Mouse (Mus musculus): ENCODE results near the gene Tm6sf2. TPM values are rescaled to one million over a fixed set of nuclear protein-coding genes. Genes with fewer than 3 reads are reported as not detected.
"Not testable (repeated sequence)": the region's sequence is repeated elsewhere in the genome, so short reads cannot be mapped to it uniquely, and the experiment has no call there.

The Tm6sf2 gene
- total RNA-seq (2021): under 1 TPM; 0.77 to 0.94 TPM

DNA sequence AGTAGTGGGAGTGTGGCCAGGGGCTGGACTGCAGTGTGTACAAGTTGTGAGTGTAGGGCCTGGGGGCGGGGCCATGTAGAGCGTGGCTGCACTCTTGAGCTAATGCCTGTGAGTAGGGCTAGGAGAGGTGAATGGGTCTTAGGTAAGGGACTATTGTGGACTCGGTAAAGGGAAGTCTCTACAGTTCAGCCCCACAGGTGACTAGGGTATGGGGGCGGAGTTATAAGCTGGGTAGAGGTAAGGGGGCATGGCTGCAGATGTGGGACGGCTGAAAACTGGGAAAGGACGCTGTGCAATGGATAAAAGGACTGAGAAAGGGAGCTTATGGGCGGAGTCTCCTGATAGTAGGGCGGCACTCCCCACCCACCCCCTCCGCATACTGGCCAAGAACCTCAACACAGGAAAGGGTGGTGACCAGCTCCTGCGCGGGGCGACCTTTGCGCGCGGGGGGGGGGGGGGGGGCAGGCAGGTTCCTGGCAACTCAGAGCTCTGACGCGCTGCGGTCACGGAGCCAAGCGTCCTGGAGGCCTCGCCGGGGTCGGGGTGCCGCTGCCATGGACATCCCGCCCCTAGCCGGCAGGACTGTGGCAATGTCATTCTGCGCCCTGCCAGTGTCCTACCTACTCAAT lies at the start of gene Tm6sf2:
Gene Tm6sf2, plus strand, starts transcription at position 484 of the 629 bp plus-strand sequence.
- intact Hi-C loops (cut with DNase I): no loop called here
- peak; percentile 51 to 60 for DNase-seq

DNA sequence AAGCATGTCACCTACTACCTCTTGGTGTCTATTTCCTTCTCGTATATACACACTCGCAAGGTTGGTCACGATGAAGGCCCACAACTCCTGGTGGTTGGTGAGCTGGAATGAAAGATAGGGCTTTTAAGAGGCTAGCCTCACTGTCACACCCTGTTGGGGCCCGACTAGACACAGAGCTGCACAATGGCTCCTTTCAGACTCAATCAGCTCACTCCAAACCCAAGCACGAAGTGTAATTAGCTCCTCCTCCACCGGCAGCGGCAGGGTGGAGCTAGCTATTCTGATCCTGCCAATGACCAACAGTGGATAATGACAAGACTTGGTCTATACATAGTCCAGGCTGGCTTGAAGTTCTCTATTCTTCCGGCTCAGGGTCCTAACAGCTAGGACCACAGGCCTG lies 49.1 kb upstream of the Tm6sf2 start:
- intact Hi-C loops (cut with DNase I): no loop called here
- no peak for DNase-seq

DNA sequence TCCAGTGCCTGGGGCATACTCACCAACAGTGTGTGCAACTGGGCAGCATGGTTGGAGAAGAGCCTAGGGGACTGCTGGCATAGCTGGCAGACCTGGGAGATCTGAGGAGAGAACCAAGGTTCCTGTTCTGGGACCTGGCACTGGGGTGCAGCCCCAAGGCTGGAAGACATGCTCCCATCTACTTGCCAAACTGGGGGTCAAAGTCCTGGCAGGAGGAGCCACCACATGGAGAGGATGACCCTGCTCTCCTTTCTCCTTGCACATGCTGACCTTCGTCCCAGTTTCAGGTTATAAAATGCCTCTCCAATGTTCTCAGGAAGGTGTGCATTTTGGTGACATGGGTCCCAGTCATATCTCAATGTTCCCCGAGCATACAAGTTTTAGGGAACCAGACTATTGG lies 46.6 kb upstream of the Tm6sf2 start:
- no peak for DNase-seq
- intact Hi-C loops (cut with DNase I): no loop called here

DNA sequence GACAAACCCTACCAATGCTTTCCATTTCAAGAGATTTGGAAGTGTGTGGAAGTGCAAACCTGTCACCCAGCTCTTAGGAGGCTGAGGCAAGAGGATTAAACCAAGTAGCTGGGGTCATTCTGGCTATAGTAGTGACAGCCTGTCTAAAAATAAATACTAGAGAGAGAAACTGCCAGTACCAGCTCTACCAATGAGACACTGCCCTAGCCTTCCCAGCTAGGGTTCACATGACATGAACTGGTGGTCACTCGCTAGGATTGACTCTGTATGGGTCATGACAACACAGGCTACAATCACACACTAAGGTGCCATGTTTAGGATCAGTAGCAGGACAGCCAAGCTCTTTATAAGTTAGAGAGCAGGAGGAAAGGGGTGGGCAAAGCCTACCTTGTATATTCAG lies 42.5 kb upstream of the Tm6sf2 start:
- intact Hi-C loops (cut with DNase I): no loop called here
- DNase-seq: no peak

DNA sequence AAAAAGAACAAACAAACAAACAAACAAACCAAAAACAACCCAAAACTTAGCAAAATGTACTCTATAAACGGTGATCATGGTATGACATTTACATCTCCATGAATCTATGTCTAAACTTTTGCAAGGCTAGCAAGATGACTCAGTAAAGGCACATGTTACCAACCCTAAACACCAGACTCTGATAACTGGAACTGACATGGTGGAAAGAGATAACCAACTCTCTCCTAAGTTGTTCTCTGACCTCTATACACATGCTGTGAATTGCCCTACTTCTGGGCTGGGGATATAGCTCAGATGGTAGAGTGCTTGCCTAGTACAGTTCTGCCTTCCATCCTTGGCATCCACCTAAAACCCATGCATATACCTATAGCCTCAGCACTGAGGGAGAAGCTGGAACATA lies 34.7 kb upstream of the Tm6sf2 start:
- DNase-seq: no peak
- intact Hi-C loops (cut with DNase I): no loop called here

DNA sequence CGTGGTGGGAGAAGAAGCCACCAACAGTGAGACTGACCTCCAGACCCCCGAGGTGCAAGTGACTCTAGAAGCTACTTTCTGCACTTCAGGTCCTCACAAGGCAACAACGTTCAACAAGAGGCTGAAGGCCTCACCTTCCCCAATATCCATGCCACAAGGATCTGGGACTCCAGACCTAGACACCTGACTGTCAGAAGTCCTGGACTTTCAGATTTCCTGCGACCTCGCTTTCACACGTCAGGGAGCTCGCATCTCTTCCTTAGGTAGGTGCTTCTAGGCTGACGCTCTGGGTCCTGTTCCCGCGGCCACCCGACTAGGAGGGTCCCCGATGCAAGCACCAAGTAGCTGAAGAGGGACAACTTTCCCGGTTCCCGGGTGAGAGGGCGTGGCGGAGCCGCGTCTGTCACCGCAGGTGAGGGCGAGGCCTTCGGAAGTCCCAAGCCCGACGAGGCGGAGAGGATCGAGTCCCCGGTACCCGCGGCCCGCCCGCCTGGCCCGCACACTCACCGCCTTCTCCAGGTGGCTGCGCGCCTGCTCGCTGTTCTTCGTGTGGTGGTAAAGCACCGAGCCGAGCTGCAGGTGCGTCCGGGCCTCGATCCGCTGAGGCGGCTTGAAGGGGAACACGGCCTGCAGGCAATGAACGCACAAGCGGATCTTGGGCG lies 30.7 kb upstream of the Tm6sf2 start:
- intact Hi-C loops (cut with DNase I): loop anchor here (2.0 kb wide), 1 partner anchor 45 kb away; the partner anchor contains the start of gene Gatad2a
- DNase-seq: no peak

DNA sequence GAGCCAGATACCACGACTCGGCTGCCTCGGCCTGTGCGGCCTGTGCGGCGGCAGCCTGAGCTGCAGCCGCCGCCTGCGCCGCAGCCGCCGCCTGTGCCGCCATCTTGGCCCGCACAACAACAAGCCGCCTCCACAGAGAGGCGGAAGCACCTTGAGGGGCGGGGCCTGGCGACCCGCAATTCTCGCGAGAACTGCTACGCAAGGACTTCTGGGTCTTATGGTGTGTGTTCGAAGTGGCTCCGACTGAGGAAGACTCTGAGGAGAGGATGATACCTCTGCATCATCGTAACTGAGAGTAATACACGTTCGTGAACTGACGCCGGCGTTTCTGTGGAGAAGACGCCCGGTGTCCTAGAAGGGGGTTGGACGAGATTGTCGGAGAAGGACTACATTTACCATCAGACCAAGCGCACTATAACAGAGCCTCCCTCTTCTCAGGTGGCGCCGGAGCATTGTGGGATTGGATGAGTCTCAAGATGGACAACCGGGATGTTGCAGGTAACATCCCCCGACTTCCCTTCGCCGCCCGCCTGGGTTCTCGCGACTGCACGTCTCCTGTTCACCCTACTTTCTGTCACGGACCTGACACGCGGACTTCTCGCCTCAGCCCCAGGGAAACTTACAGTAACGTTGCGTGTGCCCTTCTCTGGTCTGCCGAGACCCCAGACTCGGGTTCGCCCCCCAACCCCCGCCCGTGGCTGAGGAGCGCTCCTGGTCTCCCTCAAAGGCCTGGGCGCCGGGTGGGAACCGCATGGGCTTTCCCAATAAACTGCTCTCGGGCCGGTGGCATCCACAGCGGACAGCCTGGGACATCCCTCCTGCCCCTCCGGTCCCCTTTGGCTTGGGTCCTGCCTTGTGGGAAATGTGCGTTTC lies 29.9 kb upstream of the Tm6sf2 start, which contains the start of the genes Mau2 and Sugp1:
Gene Mau2, minus strand, starts transcription at position 152 of the 873 bp plus-strand sequence.
Gene Sugp1, plus strand, starts transcription at position 231 of the 873 bp plus-strand sequence.
- intact Hi-C loops (cut with DNase I): loop anchor here (2.0 kb wide), 1 partner anchor 46 kb away; the partner anchor contains the start of gene Gatad2a
- peak; percentile 98 for DNase-seq

DNA sequence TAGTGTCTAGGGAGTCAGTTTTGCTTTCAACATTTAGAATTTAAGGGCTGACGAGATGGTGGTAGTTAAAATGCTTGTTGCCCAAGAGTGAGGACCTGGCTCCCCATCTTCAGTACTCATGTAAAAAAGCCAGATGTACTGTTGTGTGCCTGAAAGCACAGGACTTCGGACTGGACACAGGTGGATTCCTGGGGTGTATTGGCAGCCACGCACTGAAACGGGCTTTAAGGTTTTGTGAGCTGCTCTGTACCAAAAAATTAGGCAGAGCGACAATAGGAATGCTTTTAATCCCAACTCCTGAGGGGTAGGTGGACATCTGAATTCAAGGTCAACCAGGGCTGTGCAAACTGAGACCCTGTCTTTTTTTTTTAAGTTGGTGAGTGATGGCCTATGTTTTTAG lies 28.7 kb upstream of the Tm6sf2 start:
- DNase-seq: no peak
- intact Hi-C loops (cut with DNase I): loop anchor here (2.0 kb wide), 1 partner anchor 47 kb away; the partner anchor contains the start of gene Gatad2a

DNA sequence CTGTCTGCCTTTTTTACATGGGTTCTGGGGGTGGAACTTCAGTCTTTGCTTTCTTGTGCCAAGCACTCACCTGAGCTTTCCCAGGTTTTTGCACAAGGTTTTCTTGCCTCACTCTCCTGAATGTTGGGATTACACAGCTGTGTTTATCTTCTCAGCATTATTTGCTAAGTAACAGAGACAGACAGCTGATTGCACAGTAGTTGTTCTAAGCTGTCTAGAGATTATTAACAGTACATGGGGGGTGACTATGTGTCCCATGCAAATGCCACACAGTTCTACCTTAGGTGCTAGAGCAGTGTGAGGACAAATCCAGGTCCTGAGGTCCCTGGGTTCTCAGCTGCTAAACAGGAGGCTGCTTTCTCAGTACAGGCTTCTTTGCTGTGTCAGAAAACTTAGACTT lies 23.1 kb upstream of the Tm6sf2 start:
- intact Hi-C loops (cut with DNase I): loop anchor here (5.0 kb wide), 1 partner anchor 78 kb away; no protein-coding TSS in a partner anchor
- no peak for DNase-seq

DNA sequence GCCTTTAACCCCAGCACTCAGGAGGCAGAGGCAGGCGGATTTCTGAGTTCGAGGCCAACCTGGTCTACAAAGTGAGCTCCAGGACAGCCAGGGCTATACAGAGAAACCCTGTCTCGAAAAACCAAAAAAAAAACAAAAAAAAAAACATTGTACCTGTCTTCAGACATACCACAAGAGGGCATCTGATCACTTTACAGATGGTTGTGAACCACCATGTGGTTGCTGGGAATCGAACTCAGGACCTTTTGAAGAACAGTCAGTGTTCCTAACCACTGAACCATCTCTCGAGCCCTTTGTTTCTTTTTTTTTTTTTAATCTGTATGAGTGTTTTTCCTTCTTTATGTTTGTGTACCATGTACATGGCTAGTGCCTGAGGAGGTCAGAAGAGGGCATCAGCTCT lies 22.3 kb upstream of the Tm6sf2 start:
- intact Hi-C loops (cut with DNase I); DNase-seq: not testable (repeated sequence)

DNA sequence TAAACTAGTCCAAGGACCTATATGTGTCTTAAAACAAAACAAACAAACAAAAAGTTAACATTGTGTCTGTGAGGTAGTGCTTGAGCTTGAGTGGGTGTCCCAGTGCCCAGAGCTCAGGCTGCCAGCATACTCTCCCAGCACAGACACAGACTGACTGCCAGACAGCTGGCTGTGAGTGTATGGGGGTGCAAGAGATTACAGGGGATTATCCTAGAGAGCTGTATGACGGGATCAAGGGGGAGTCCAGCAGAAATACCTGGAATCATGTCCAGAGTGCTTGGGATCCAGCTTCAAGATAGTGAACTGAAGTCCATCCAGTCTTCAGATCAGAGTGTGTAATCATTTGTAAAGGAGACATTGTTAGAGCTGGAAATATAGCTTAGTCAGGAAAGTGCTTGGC lies 15.0 kb upstream of the Tm6sf2 start:
- DNase-seq: no peak
- intact Hi-C loops (cut with DNase I): no loop called here

DNA sequence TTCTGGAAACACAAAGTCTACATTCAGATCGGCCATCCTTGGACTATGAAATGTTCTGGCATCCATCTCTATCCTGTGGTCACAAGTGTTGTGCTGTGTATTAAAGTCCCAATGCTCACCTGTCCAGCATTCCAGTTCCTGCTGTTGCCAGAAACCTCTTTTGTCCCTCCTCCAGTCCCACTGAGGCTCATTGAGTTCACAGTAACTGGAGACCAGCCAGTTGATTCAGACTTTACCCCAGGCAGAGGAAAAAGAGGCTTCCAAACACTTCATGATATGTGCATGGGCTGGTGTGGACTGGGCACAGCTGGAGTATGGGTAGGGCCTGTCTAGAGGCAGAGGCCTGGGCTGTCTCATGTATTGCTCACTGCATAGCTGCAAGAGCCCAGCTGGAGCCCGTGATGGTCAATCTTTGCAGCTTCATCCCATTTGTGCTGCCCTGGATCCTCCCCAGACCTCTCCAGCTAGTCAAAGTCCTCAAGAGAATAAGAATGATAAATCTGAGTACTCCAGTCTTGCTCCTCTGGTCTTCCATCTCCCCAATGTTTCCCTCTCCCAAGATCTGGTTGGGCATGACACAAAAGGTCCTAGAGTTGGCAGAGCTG lies 786 bp upstream of the Tm6sf2 start:
- no peak for DNase-seq
- intact Hi-C loops (cut with DNase I): no loop called here

DNA sequence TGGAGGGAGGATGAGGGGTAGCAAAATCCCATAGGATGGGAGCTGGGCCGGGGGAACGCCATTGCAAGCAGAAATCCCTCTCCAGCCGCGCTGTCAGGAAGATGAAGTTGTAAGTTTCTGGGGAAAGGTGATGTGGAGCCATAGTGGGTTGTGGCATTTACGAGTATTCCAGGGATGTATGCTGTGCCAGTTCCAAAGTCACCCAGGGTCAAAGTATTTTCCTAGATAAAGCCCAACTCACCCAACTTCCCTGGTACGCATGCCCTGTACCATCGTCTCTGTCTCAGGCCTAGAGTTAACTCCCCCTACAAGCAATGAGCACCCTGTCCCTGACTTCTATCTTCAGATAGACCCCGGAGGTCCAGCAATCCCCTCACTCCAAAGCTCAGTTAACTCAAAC lies 396 bp downstream of the Tm6sf2 start:
- intact Hi-C loops (cut with DNase I): no loop called here
- no peak for DNase-seq

DNA sequence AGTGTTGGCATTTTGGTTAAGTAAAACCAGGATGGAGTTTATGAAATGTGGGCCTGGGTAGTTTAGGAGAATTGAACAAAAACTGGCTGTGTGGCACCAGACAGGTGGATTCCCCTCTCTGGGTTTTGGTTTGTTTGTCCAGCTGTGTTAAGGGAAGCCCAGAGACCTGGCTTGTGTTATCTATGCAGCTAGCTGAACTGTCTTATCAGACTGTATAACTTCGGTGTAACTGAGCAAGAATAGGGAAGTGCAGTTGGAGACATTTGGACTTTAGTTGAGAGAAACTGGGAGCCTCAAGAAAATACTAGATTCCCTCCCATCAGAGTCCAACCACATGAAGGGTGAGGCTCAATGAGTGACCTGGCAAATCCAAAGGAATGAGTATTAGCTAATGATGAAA lies 958 bp downstream of the Tm6sf2 start:
- intact Hi-C loops (cut with DNase I): no loop called here
- no peak for DNase-seq

DNA sequence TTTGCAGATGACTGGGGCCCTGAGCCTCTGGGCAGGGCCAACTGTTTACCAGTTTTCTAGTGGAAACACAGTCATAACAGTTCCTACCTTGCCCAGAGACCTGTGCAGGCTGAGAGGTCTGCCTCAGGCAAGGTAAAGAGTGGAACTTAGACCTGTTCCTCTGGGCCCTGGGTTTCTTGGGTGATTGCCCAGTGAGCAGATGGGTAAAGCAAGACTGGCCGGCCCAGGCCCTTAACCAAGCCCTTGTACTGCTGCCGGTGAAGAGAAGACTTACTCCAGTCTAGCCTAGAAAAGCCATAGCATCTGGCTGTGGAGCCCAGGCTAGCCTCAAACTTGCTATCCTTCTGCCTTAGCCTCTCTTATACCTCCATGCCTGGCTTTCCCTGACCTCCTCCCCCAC lies 9.3 kb downstream of the Tm6sf2 start:
- intact Hi-C loops (cut with DNase I): no loop called here
- DNase-seq: no peak

DNA sequence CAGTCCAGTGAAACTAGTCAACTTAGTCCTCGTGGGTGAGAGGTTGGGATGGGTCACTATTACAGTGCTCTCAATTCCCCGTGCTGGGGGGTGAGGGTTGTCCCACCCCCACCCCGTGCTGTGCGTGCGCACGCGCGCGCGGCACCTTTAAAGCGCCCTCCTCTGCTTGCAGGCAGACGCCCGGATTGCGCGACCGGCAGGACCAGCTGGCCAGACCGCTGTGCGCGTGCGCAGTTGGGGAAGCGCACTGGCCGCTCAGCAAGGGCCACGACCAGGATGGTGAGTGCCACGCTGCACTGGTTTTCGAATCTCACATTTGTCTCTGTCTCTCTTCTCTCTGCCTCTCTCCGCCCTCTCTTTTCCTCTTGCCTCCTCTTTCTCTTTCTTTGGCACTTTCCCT lies 10.6 kb downstream of the Tm6sf2 start, which contains the start of gene Hapln4:
Gene Hapln4, plus strand, starts transcription at position 173 of the 400 bp plus-strand sequence.
- DNase-seq: peak in 1 of 2 experiments; percentile 34
- intact Hi-C loops (cut with DNase I): no loop called here

DNA sequence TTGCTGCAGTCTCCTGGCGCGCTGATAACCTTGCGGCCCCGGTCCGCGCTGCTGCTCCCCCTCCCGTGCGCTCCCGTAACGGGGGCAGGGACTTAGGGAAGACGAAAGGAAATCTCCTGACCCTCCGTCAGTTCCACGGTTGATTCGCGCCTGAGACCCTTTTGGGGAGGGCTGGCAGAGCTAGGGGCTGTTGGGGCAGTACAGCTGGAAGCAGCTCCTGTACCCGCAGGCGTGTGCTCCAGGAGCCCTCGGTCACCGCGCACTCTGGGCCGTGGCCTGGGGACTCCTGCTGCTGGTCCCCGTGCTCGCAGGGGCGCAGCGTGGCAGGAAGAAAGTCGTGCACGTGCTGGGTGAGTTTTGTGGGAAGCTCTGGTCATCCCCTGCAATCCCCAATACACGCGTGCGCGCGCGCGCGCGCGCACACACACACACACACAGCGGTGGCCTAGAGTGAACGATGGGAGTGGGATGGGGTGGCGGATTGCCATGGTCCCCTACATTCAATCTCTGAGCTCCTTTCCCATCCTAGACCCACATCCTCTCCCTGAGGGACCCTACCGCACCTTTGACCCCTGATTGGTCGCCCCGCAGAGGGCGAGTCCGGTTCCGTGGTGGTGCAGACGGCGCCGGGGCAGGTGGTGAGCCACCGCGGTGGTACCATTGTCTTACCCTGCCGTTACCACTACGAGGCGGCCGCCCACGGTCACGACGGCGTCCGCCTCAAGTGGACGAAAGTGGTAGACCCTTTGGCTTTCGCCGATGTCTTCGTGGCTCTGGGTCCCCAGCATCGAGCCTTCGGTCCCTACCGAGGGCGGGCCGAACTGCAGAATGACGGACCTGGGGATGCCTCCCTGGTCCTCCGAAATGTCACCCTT lies 11.7 kb downstream of the Tm6sf2 start:
- no peak for DNase-seq
- intact Hi-C loops (cut with DNase I): loop anchor here (5.0 kb wide), 2 partner anchors 83 to 138 kb away; no protein-coding TSS in a partner anchor

DNA sequence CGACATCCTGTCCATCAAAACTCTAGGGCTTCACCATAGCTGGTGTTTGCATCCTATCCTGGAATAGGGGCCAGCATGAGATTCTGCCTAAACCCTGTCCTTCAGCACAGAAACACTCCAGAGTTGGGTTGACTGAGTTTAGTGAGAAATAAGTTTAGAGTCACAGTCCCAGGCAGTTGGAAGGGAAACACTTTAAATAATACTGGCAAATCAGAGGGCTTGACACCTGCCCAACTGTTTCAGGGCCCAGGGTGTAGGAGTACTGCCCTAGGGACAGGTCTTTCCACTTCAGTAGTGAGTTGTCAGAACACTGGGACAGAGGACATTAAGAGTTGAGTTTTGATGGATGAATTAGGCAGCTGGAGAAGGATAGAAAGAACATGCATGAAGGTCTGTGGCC lies 13.4 kb downstream of the Tm6sf2 start:
- DNase-seq: no peak

DNA sequence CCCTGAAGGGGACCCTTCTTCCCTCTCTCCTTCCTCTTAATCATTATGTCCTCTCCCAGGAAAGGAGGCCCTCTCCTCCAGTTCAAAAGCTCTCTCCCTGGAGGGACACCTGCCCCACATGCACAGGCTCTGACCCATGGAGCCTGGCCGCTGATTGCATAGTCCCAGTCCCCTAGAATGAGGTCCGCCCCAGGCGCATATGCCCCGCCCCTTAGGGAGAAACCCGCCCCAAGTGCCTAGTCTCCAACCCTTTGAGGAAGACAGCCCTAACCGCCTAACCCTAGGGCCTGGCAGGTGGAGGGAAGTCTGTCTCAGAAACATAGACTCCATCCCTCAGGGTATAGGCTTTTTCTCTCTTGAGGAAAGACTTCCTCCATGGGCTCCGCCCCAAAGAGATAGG lies 14.5 kb downstream of the Tm6sf2 start:
- intact Hi-C loops (cut with DNase I): loop anchor here (5.0 kb wide), 2 partner anchors 80 to 135 kb away; no protein-coding TSS in a partner anchor
- no peak for DNase-seq

More for the DNA sequence above, 13.4 kb downstream of the Tm6sf2 start:
- intact Hi-C loops (cut with DNase I): loop anchor here (5.0 kb wide), 2 partner anchors 81 to 136 kb away; no protein-coding TSS in a partner anchor

All from heart, postnatal 10 days (tissue).